Mouse (Mus musculus) neural tube, embryonic 11.5 days (tissue): ENCODE measurements at regions not wholly inside any gene's neighbourhood (a gene's known extent, or its start where the extent isn't known, plus 50 kb on each side); places are given as distances from the start of the nearest gene placed in this dataset.
"Not testable (repeated sequence)": the region's sequence is repeated elsewhere in the genome, so short reads cannot be mapped to it uniquely, and the experiment has no call there.

Source experiments
- ATAC-seq: fragments of 200-750 bp; cut with Nextera tagmentation; 2 replicates; pipeline ENCODE4 v1.8.0; 2017; ENCODE audit warnings: moderate number of reproducible peaks, mild to moderate bottlenecking, moderate TSS enrichment, moderate library complexity; ENCODE audit not compliant: insufficient read depth, low FRiP score, low TSS enrichment
- DNase-seq: peaks from one replicate; pipeline ENCODE4 v3.0.0-alpha.2; 2015; ENCODE audit warnings: low spot score
- H3K27ac ChIP-seq: fragments of 300-500 bp; sonication (generic); 2 replicates; pipeline ENCODE4 v1.5.1; 2014; ENCODE audit warnings: low read depth, mild to moderate bottlenecking, low read length
- H3K27me3 ChIP-seq: fragments of 300-500 bp; sonication (generic); 2 replicates; pipeline ENCODE4 v1.6.1; 2014; ENCODE audit warnings: mild to moderate bottlenecking, low read length, mixed read lengths; ENCODE audit not compliant: control insufficient read depth, insufficient read depth
- H3K36me3 ChIP-seq: fragments of 300-500 bp; sonication (generic); 2 replicates; pipeline ENCODE4 v1.6.1; 2014; ENCODE audit warnings: mild to moderate bottlenecking, low read length, moderate library complexity, mixed read lengths; ENCODE audit not compliant: control insufficient read depth, insufficient read depth
- H3K4me1 ChIP-seq: fragments of 300-500 bp; sonication (generic); 2 replicates; pipeline ENCODE4 v1.6.1; 2014; ENCODE audit warnings: low read length, mixed read lengths; ENCODE audit not compliant: control insufficient read depth, insufficient read depth
- H3K4me2 ChIP-seq: fragments of 300-500 bp; sonication (generic); 2 replicates; pipeline ENCODE4 v1.6.1; 2014; ENCODE audit warnings: low read depth, mild to moderate bottlenecking, moderate library complexity
- H3K4me3 ChIP-seq: fragments of 300-500 bp; sonication (generic); 2 replicates; pipeline ENCODE4 v1.5.1; 2014; ENCODE audit warnings: low read depth, low read length
- H3K9ac ChIP-seq: fragments of 300-500 bp; sonication (generic); 2 replicates; pipeline ENCODE4 v1.6.1; 2014; ENCODE audit warnings: mild to moderate bottlenecking, low read length
- H3K9me3 ChIP-seq: fragments of 300-500 bp; sonication (generic); 2 replicates; pipeline ENCODE4 v1.6.1; 2016; ENCODE audit warnings: low read length; ENCODE audit not compliant: control insufficient read depth
- WGBS: fragments of 180-500 bp; shearing (Covaris S2); extraction: QIAGEN DNeasy Blood & Tissue Kit; methylation state at CpG from one replicate; pipeline ENCODE4 v1.1.7; 2014; 5-methylcytosine and 5-hydroxymethylcytosine counted together

GRCm38 (mm10) chr10:111599297-111600250 is 93.5 kb downstream of the Phlda1 start:
- no peak for DNase-seq
- Histone ChIP-seq H3K9me3 (no peaks in the 10 kb centered on the region), H3K4me2 (no peak overlapping the region), H3K9ac (no peak overlapping the region), H3K27ac (no peak overlapping the region), H3K4me3 (no peak overlapping the region), H3K4me1 (0 out of 2 replicates have a peak, but pooled peaks cover 3% of the 10 kb centered on the region), H3K36me3 (no peaks in the 10 kb centered on the region), H3K27me3 (no peaks in the 10 kb centered on the region)
- no peak for ATAC-seq
- WGBS: 74% methylated on average over 10 of the region's 10 CpGs

- H3K9me3 ChIP-seq: no peaks in the 10 kb centered on the region
- H3K4me1 ChIP-seq: 0 out of 2 replicates have a peak, but pooled peaks cover 3% of the 10 kb centered on the region
- no peak overlapping the region for H3K4me2 ChIP-seq
- H3K9ac ChIP-seq: no peak overlapping the region
- DNase-seq (no peak), ATAC-seq (no peak)
- no peak overlapping the region for H3K4me3 ChIP-seq
- H3K27ac ChIP-seq: no peak overlapping the region
- WGBS: 68% methylated on average over 2 of the region's 2 CpGs
- no peaks in the 10 kb centered on the region for H3K36me3 ChIP-seq
- no peaks in the 10 kb centered on the region for H3K27me3 ChIP-seq
Measured at GRCm38 (mm10) chr10:111600251-111600620, 94.2 kb downstream of the Phlda1 start.

- Histone ChIP-seq H3K9me3 (no peaks in the 10 kb centered on the region), H3K36me3 (no peaks in the 10 kb centered on the region), H3K4me3 (no peak overlapping the region), H3K27ac (no peak overlapping the region), H3K27me3 (no peaks in the 10 kb centered on the region), H3K4me2 (no peak overlapping the region), H3K4me1 (0 out of 2 replicates have a peak, but pooled peaks cover 3% of the 10 kb centered on the region), H3K9ac (no peak overlapping the region)
- 17% methylated on average over 2 of the region's 2 CpGs for WGBS
- peak; percentile 65 for DNase-seq
- no peak for ATAC-seq
Measured at GRCm38 (mm10) chr10:111600677-111601099, 94.6 kb downstream of the Phlda1 start.

GRCm38 (mm10) chr10:111603166-111603565 is 97.1 kb downstream of the Phlda1 start:
- Histone ChIP-seq H3K27me3 (no peaks in the 10 kb centered on the region), H3K4me3 (no peak overlapping the region), H3K4me2 (no peak overlapping the region), H3K27ac (no peak overlapping the region), H3K9ac (no peak overlapping the region), H3K4me1 (0 out of 2 replicates have a peak, but pooled peaks cover 3% of the 10 kb centered on the region), H3K9me3 (no peaks in the 10 kb centered on the region), H3K36me3 (no peaks in the 10 kb centered on the region)
- no peak for ATAC-seq
- 93% methylated on average over 1 of the region's 1 CpGs for WGBS
- no peak for DNase-seq

GRCm38 (mm10) chr10:111607381-111607780 is 101.3 kb downstream of the Phlda1 start:
- ATAC-seq, H3K36me3 ChIP-seq, H3K9ac ChIP-seq, H3K27me3 ChIP-seq, H3K4me2 ChIP-seq, H3K4me3 ChIP-seq, H3K9me3 ChIP-seq, DNase-seq, H3K27ac ChIP-seq, H3K4me1 ChIP-seq: not testable (repeated sequence)
- 89% methylated on average over 2 of the region's 2 CpGs for WGBS

- no peak for ATAC-seq
- Histone ChIP-seq H3K27ac (no peak overlapping the region), H3K4me1 (no peaks in the 10 kb centered on the region), H3K9ac (no peak overlapping the region), H3K4me3 (no peak overlapping the region), H3K9me3 (no peaks in the 10 kb centered on the region), H3K4me2 (no peak overlapping the region), H3K27me3 (no peaks in the 10 kb centered on the region), H3K36me3 (no peaks in the 10 kb centered on the region)
- 70% methylated on average over 9 of the region's 9 CpGs for WGBS
- DNase-seq: no peak
Measured at GRCm38 (mm10) chr10:111608385-111609093, 102.5 kb downstream of the Phlda1 start.

GRCm38 (mm10) chr10:111609889-111610288 is 103.8 kb downstream of the Phlda1 start:
- WGBS: 97% methylated on average over 2 of the region's 2 CpGs
- Histone ChIP-seq H3K4me2 (no peak overlapping the region), H3K27ac (no peak overlapping the region), H3K36me3 (no peaks in the 10 kb centered on the region), H3K27me3 (no peaks in the 10 kb centered on the region), H3K9me3 (no peaks in the 10 kb centered on the region), H3K9ac (no peak overlapping the region), H3K4me3 (no peak overlapping the region), H3K4me1 (no peaks in the 10 kb centered on the region)
- DNase-seq (no peak), ATAC-seq (no peak)

GRCm38 (mm10) chr10:111619627-111620270 is 113.7 kb downstream of the Phlda1 start:
- Histone ChIP-seq H3K4me3 (no peak overlapping the region), H3K36me3 (no peaks in the 10 kb centered on the region), H3K9ac (no peak overlapping the region), H3K9me3 (no peaks in the 10 kb centered on the region), H3K27me3 (no peaks in the 10 kb centered on the region), H3K27ac (no peak overlapping the region), H3K4me2 (no peak overlapping the region), H3K4me1 (no peaks in the 10 kb centered on the region)
- no peak for DNase-seq
- no peak for ATAC-seq
- WGBS: 86% methylated on average over 10 of the region's 11 CpGs
